Mouse (Mus musculus) adrenal gland, postnatal 10 days (tissue): ENCODE results near the gene Tpst2. TPM values are rescaled to one million over a fixed set of nuclear protein-coding genes. Genes with fewer than 3 reads are reported as not detected.
A peak's percentile ranks its signal among the peaks of the same experiment; 100 is the strongest.

Source experiments
- DNase-seq: peaks from one replicate; pipeline ENCODE4 v3.0.0; 2021; ENCODE audit warnings: mixed read lengths
- long read RNA-seq, 2 experiments: library from polyadenylated mRNA; stranded (forward); transcript quantifications; one replicate each; pipeline ENCODE4 v2.0.0; 2021
- total RNA-seq, 2 experiments: library from RNA; stranded (reverse); gene quantifications; 2 replicates each; pipeline ENCODE4 v1.2.3; 2021

The Tpst2 gene
- total RNA-seq: 100 to 1,000 TPM; 116 to 169 TPM
- long read RNA-seq, experiment 1, transcript Tpst2-201 (7 exons, 1,835 nt): major isoform, 439 of 617 reads
- long read RNA-seq, experiment 1, transcript Tpst2-202 (6 exons, 1,741 nt): minor isoform, 11 of 617 reads
- long read RNA-seq, experiment 1, partial matches to known transcripts: 113 of 617 reads
- long read RNA-seq, experiment 1, other reads (novel, unspliced or antisense): 53 of 617 reads
- long read RNA-seq, experiment 2, transcript Tpst2-202 (6 exons, 1,741 nt): minor isoform, 13 of 267 reads
- long read RNA-seq, experiment 2, transcript Tpst2-201 (7 exons, 1,835 nt): major isoform, 181 of 267 reads
- long read RNA-seq, experiment 2, partial matches to known transcripts: 42 of 267 reads
- long read RNA-seq, experiment 2, other reads (novel, unspliced or antisense): 31 of 267 reads

- DNase-seq: peak; percentile 100
Observed at GRCm38 (mm10) chr5:112276267-112276873, at the start of gene Tpst2. Tpst2 (plus strand) TSS chr5:112276691.

GRCm38 (mm10) chr5:112227354-112227753 is 49.1 kb upstream of the Tpst2 start:
- DNase-seq: no peak

GRCm38 (mm10) chr5:112227898-112228239 is 48.6 kb upstream of the Tpst2 start:
- DNase-seq: no peak

- no peak for DNase-seq
Observed at GRCm38 (mm10) chr5:112228240-112229076, 48.0 kb upstream of the Tpst2 start.

- no peak for DNase-seq
Observed at GRCm38 (mm10) chr5:112235806-112236205, 40.7 kb upstream of the Tpst2 start.

- no peak for DNase-seq
Observed at GRCm38 (mm10) chr5:112236631-112237030, 39.9 kb upstream of the Tpst2 start.

GRCm38 (mm10) chr5:112237439-112237838 is 39.1 kb upstream of the Tpst2 start:
- no peak for DNase-seq

- DNase-seq: no peak
Observed at GRCm38 (mm10) chr5:112237866-112238570, 38.5 kb upstream of the Tpst2 start.

GRCm38 (mm10) chr5:112238781-112239482 is 37.6 kb upstream of the Tpst2 start:
- no peak for DNase-seq

GRCm38 (mm10) chr5:112240761-112241160 is 35.7 kb upstream of the Tpst2 start:
- DNase-seq: peak; percentile 95

- no peak for DNase-seq
Observed at GRCm38 (mm10) chr5:112241849-112242248, 34.6 kb upstream of the Tpst2 start.

GRCm38 (mm10) chr5:112242361-112242778 is 34.1 kb upstream of the Tpst2 start:
- DNase-seq: peak; percentile 62

GRCm38 (mm10) chr5:112243041-112243440 is 33.5 kb upstream of the Tpst2 start:
- no peak for DNase-seq

GRCm38 (mm10) chr5:112243539-112244274 is 32.8 kb upstream of the Tpst2 start:
- DNase-seq: no peak

GRCm38 (mm10) chr5:112244275-112244562 is 32.3 kb upstream of the Tpst2 start:
- no peak for DNase-seq

GRCm38 (mm10) chr5:112244890-112245615 is 31.4 kb upstream of the Tpst2 start:
- DNase-seq: no peak

- DNase-seq: no peak
Observed at GRCm38 (mm10) chr5:112247399-112247798, 29.1 kb upstream of the Tpst2 start.

GRCm38 (mm10) chr5:112249106-112249505 is 27.4 kb upstream of the Tpst2 start:
- peak; percentile 57 for DNase-seq

GRCm38 (mm10) chr5:112252400-112252799 is 24.1 kb upstream of the Tpst2 start, which contains the start of gene Cryba4:
Cryba4 (minus strand) TSS chr5:112252518.
- peak; percentile 73 for DNase-seq

GRCm38 (mm10) chr5:112253169-112253568 is 23.3 kb upstream of the Tpst2 start:
- peak; percentile 58 for DNase-seq
